Mouse (Mus musculus) bone marrow macrophage, adult 2 months (primary cell): ENCODE measurements around the gene Siah2.

ENCODE experiments used
- CTCF ChIP-seq: IDR thresholded peaks from 2 replicates; pipeline ENCODE4 v1.5.1; 2012; ENCODE audit warnings: low read depth, mild to moderate bottlenecking, low read length, moderate library complexity
- POLR2A ChIP-seq: IDR thresholded peaks from 2 replicates; pipeline ENCODE4 v1.6.1; 2012; ENCODE audit warnings: mild to moderate bottlenecking, low read depth, low read length, borderline replicate concordance

DNA sequence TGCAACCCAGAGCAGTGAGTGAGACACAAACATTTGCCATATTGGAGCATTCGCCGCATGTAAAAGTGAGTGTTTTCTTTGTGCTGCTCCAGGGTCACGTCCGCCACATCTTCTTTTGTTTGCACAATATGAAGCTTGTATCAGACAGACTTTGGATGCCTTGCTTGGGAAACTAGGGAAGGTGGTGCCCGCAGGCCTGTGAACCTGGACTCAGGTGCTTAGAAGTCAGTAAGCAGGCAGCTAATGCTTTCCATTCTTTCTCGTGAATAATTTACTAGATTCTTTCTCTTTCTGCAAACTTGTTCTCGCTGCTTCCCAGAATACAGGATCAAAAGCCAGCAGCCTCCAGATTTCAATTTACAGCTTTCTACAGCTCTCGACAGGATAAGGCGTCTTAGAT lies 11.5 kb upstream of the Siah2 start:
- TF ChIP-seq CTCF = no peak
- TF ChIP-seq POLR2A = no peak
